Mouse (Mus musculus): ENCODE data around the gene Gfap. TPM values are rescaled to one million over a fixed set of nuclear protein-coding genes. Genes with fewer than 3 reads are reported as not detected.
A peak's percentile ranks its signal among the peaks of the same experiment; 100 is the strongest.

Gene Gfap
- polyA plus RNA-seq, 1 experiment, result not detected

- TF ChIP-seq POLR2A (IDR thresholded peaks at IDR 0.05; ENCODE audit: borderline replicate concordance, low read depth, low read length) (no peak), CTCF (IDR thresholded peaks at IDR 0.05; ENCODE audit: low read depth, low read length) (no peak)
- no peak overlapping the region for H3K27ac ChIP-seq (ENCODE audit: insufficient read depth, low read depth, low read length)
- no peak overlapping the region for H3K4me3 ChIP-seq (ENCODE audit: insufficient read depth, low read length)
- no peaks in the 10 kb centered on the region for H3K4me1 ChIP-seq (ENCODE audit: control insufficient read depth, insufficient read depth, low read length)
Observed at GRCm38 (mm10) chr11:102936272-102936671, 35.6 kb upstream of the Gfap start.

GRCm38 (mm10) chr11:102930672-102931071 lies 30.0 kb upstream of the Gfap start:
- H3K4me1 ChIP-seq (ENCODE audit: control insufficient read depth, insufficient read depth, low read length), result no peaks in the 10 kb centered on the region
- no peak overlapping the region for H3K27ac ChIP-seq (ENCODE audit: insufficient read depth, low read depth, low read length)
- no peak for TF ChIP-seq CTCF (IDR thresholded peaks at IDR 0.05; ENCODE audit: low read depth, low read length)
- TF ChIP-seq POLR2A (IDR thresholded peaks at IDR 0.05; ENCODE audit: borderline replicate concordance, low read depth, low read length), result no peak
- H3K4me3 ChIP-seq (ENCODE audit: insufficient read depth, low read length), result no peak overlapping the region

- peak overlapping the region; percentile 60 for H3K27ac ChIP-seq (ENCODE audit: insufficient read depth, low read depth, low read length)
- H3K4me3 ChIP-seq (ENCODE audit: insufficient read depth, low read length), result peak overlapping the region; percentile 90
- H3K4me1 ChIP-seq (ENCODE audit: control insufficient read depth, insufficient read depth, low read length), result peaks cover 20% of the 10 kb centered on the region
- no peak for TF ChIP-seq CTCF (IDR thresholded peaks at IDR 0.05; ENCODE audit: low read depth, low read length)
- TF ChIP-seq POLR2A (IDR thresholded peaks at IDR 0.05; ENCODE audit: borderline replicate concordance, low read depth, low read length), result no peak
Observed at GRCm38 (mm10) chr11:102925351-102925717, 24.6 kb upstream of the Gfap start.

- no peak for TF ChIP-seq CTCF (IDR thresholded peaks at IDR 0.05; ENCODE audit: low read depth, low read length)
- no peak for TF ChIP-seq POLR2A (IDR thresholded peaks at IDR 0.05; ENCODE audit: borderline replicate concordance, low read depth, low read length)
- Histone ChIP-seq H3K27ac (ENCODE audit: insufficient read depth, low read depth, low read length) (peak within 1 kb of the TSS; percentile 60), H3K4me3 (ENCODE audit: insufficient read depth, low read length) (peak within 1 kb of the TSS; percentile 90), H3K4me1 (ENCODE audit: control insufficient read depth, insufficient read depth, low read length) (peaks cover 20% of the 10 kb centered on the region)
Observed at GRCm38 (mm10) chr11:102924557-102925350, 24.0 kb upstream of the Gfap start, which contains the start of gene Kif18b. Gene Kif18b, minus strand, starts transcription at chr11:102925124.

GRCm38 (mm10) chr11:102921491-102921890 lies 20.8 kb upstream of the Gfap start:
- no peak overlapping the region for H3K27ac ChIP-seq (ENCODE audit: insufficient read depth, low read depth, low read length)
- peaks cover 22% of the 10 kb centered on the region for H3K4me1 ChIP-seq (ENCODE audit: control insufficient read depth, insufficient read depth, low read length)
- TF ChIP-seq POLR2A (IDR thresholded peaks at IDR 0.05; ENCODE audit: borderline replicate concordance, low read depth, low read length) (no peak), CTCF (IDR thresholded peaks at IDR 0.05; ENCODE audit: low read depth, low read length) (no peak)
- no peak overlapping the region for H3K4me3 ChIP-seq (ENCODE audit: insufficient read depth, low read length)

GRCm38 (mm10) chr11:102918077-102918476 lies 17.4 kb upstream of the Gfap start:
- Histone ChIP-seq H3K4me1 (ENCODE audit: control insufficient read depth, insufficient read depth, low read length) (peaks cover 21% of the 10 kb centered on the region), H3K27ac (ENCODE audit: insufficient read depth, low read depth, low read length) (no peak overlapping the region), H3K4me3 (ENCODE audit: insufficient read depth, low read length) (no peak overlapping the region)
- no peak for TF ChIP-seq POLR2A (IDR thresholded peaks at IDR 0.05; ENCODE audit: borderline replicate concordance, low read depth, low read length)
- TF ChIP-seq CTCF (IDR thresholded peaks at IDR 0.05; ENCODE audit: low read depth, low read length), result no peak

- no peak overlapping the region for H3K27ac ChIP-seq (ENCODE audit: insufficient read depth, low read depth, low read length)
- 0 out of 2 replicates have a peak, but pooled peaks cover 2% of the 10 kb centered on the region for H3K4me1 ChIP-seq (ENCODE audit: control insufficient read depth, insufficient read depth, low read length)
- no peak overlapping the region for H3K4me3 ChIP-seq (ENCODE audit: insufficient read depth, low read length)
- TF ChIP-seq CTCF (IDR thresholded peaks at IDR 0.05; ENCODE audit: low read depth, low read length) (no peak), POLR2A (IDR thresholded peaks at IDR 0.05; ENCODE audit: borderline replicate concordance, low read depth, low read length) (no peak)
Observed at GRCm38 (mm10) chr11:102915380-102915779, 14.7 kb upstream of the Gfap start.

GRCm38 (mm10) chr11:102911376-102911775 lies 10.7 kb upstream of the Gfap start:
- Histone ChIP-seq H3K4me3 (ENCODE audit: insufficient read depth, low read length) (no peak overlapping the region), H3K4me1 (ENCODE audit: control insufficient read depth, insufficient read depth, low read length) (no peaks in the 10 kb centered on the region), H3K27ac (ENCODE audit: insufficient read depth, low read depth, low read length) (no peak overlapping the region)
- TF ChIP-seq POLR2A (IDR thresholded peaks at IDR 0.05; ENCODE audit: borderline replicate concordance, low read depth, low read length) (no peak), CTCF (IDR thresholded peaks at IDR 0.05; ENCODE audit: low read depth, low read length) (no peak)

- TF ChIP-seq POLR2A (IDR thresholded peaks at IDR 0.05; ENCODE audit: borderline replicate concordance, low read depth, low read length) (no peak), CTCF (IDR thresholded peaks at IDR 0.05; ENCODE audit: low read depth, low read length) (no peak)
- Histone ChIP-seq H3K4me1 (ENCODE audit: control insufficient read depth, insufficient read depth, low read length) (no peaks in the 10 kb centered on the region), H3K4me3 (ENCODE audit: insufficient read depth, low read length) (no peak overlapping the region), H3K27ac (ENCODE audit: insufficient read depth, low read depth, low read length) (no peak overlapping the region)
Observed at GRCm38 (mm10) chr11:102903654-102904053, 2.9 kb upstream of the Gfap start.

- no peak overlapping the region for H3K27ac ChIP-seq (ENCODE audit: insufficient read depth, low read depth, low read length)
- TF ChIP-seq POLR2A (IDR thresholded peaks at IDR 0.05; ENCODE audit: borderline replicate concordance, low read depth, low read length) (no peak), CTCF (IDR thresholded peaks at IDR 0.05; ENCODE audit: low read depth, low read length) (no peak)
- H3K4me3 ChIP-seq (ENCODE audit: insufficient read depth, low read length), result no peak overlapping the region
- H3K4me1 ChIP-seq (ENCODE audit: control insufficient read depth, insufficient read depth, low read length), result no peaks in the 10 kb centered on the region
Observed at GRCm38 (mm10) chr11:102902107-102902506, 1.4 kb upstream of the Gfap start.
